Mouse (Mus musculus) stomach, embryonic 14.5 days (tissue): Measurements from ENCODE around the gene Oosp2. TPM values are rescaled to one million over a fixed set of nuclear protein-coding genes. Genes with fewer than 3 reads are reported as not detected.

Source experiments
- ATAC-seq: fragments of 200-750 bp; cut with Nextera tagmentation; 2 replicates; pipeline ENCODE4 v1.8.0; 2017; ENCODE audit warnings: low read depth, moderate TSS enrichment; ENCODE audit not compliant: insufficient number of reproducible peaks, insufficient read depth, low FRiP score
- H3K27ac ChIP-seq: fragments of 300-500 bp; sonication (generic); 2 replicates; pipeline ENCODE4 v1.5.1; 2014; ENCODE audit warnings: mild to moderate bottlenecking, low read length, moderate library complexity, mixed read lengths
- H3K27me3 ChIP-seq: fragments of 300-500 bp; sonication (generic); 2 replicates; pipeline ENCODE4 v1.6.1; 2014; ENCODE audit warnings: low read length, control low read depth, mixed read lengths; ENCODE audit not compliant: control insufficient read depth, insufficient read depth
- H3K36me3 ChIP-seq: fragments of 300-500 bp; sonication (generic); 2 replicates; pipeline ENCODE4 v1.6.1; 2014; ENCODE audit warnings: mild to moderate bottlenecking, control low read depth, low read length, moderate library complexity, mixed read lengths; ENCODE audit not compliant: control insufficient read depth, insufficient read depth
- H3K4me1 ChIP-seq: fragments of 300-500 bp; sonication (generic); 2 replicates; pipeline ENCODE4 v1.6.1; 2014; ENCODE audit warnings: low read length, control low read depth, mixed read lengths; ENCODE audit not compliant: control insufficient read depth, insufficient read depth
- H3K4me2 ChIP-seq: fragments of 300-500 bp; sonication (generic); replicated peaks from 2 replicates; pipeline ENCODE4 v1.6.1; 2014; ENCODE audit warnings: low read depth, low read length, control low read depth
- H3K4me3 ChIP-seq: fragments of 300-500 bp; sonication (generic); 2 replicates; pipeline ENCODE4 v1.5.1; 2014; ENCODE audit warnings: low read depth, low read length, control low read depth
- H3K9ac ChIP-seq: fragments of 300-500 bp; sonication (generic); replicated peaks from 2 replicates; pipeline ENCODE4 v1.6.1; 2014; ENCODE audit warnings: low read depth, mild to moderate bottlenecking, control low read depth, low read length, moderate library complexity, mixed read lengths
- H3K9me3 ChIP-seq: fragments of 300-500 bp; sonication (generic); 2 replicates; pipeline ENCODE4 v1.6.1; 2016; ENCODE audit warnings: low read depth, low read length, control low read depth; ENCODE audit not compliant: control insufficient read depth
- WGBS: fragments of 180-500 bp; shearing (Covaris S2); extraction: QIAGEN DNeasy Blood & Tissue Kit; methylation state at CpG from one replicate; pipeline ENCODE4 v1.1.7; 2014; 5-methylcytosine and 5-hydroxymethylcytosine counted together
- polyA plus RNA-seq: library from polyadenylated mRNA; unstranded; fragments of >200 nt; fragmentation: Nextera tagmentation; extraction: Ambion mirVana; gene quantifications from 2 replicates; pipeline ENCODE4 v1.2.1, GENCODE M21; 2014

The Oosp2 gene
- polyA plus RNA-seq, 1 experiment from 2014 or later, result not detected

- no peaks in the 10 kb centered on the region for H3K27me3 ChIP-seq
- H3K27ac ChIP-seq, result no peak overlapping the region
- no peaks in the 10 kb centered on the region for H3K4me1 ChIP-seq
- H3K4me3 ChIP-seq, result no peak overlapping the region
- ATAC-seq, result no peak
- no peak overlapping the region for H3K4me2 ChIP-seq
- no peaks in the 10 kb centered on the region for H3K36me3 ChIP-seq
- no peak overlapping the region for H3K9ac ChIP-seq
- WGBS, result 63% methylated on average over 2 of the region's 2 CpGs
- no peaks in the 10 kb centered on the region for H3K9me3 ChIP-seq
Measured at GRCm38 (mm10) chr19:11614805-11615204, 45.6 kb downstream of the Oosp2 start.

- no peak overlapping the region for H3K9ac ChIP-seq
- no peak for ATAC-seq
- H3K4me2 ChIP-seq, result no peak overlapping the region
Measured at GRCm38 (mm10) chr19:11613776-11614443, 46.4 kb downstream of the Oosp2 start.

DNA sequence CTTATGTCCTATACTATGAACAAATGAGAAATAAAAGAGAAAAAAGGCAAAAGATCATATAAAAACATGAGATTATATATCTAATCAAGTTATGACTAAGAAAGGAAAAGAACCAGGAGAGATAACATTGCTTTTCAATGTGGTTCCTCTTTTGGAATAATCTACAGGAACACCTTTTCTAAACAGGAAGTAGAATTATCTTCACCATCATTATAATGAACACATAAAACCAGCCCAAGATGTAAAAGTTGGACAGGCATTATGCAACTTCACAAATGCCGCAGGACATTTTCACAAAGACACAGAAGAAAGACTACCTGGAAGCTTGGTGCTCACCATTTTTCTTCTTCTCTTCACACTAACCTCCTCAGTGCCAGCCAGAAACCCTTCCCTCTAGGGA, 47.3 kb downstream of the Oosp2 start:
- Histone ChIP-seq H3K4me3 (no peak overlapping the region), H3K27me3 (no peaks in the 10 kb centered on the region), H3K36me3 (no peaks in the 10 kb centered on the region), H3K27ac (no peak overlapping the region), H3K9ac (no peak overlapping the region), H3K4me1 (no peaks in the 10 kb centered on the region), H3K9me3 (no peaks in the 10 kb centered on the region), H3K4me2 (no peak overlapping the region)
- 86% methylated on average over 1 of the region's 1 CpGs for WGBS
- no peak for ATAC-seq

More at GRCm38 (mm10) chr19:11613776-11614443, 46.4 kb downstream of the Oosp2 start:
- H3K9me3 ChIP-seq, result no peaks in the 10 kb centered on the region
- no peaks in the 10 kb centered on the region for H3K27me3 ChIP-seq
- H3K27ac ChIP-seq, result no peak overlapping the region
- WGBS, result 48% methylated on average over 8 of the region's 8 CpGs
- no peaks in the 10 kb centered on the region for H3K4me1 ChIP-seq
- H3K4me3 ChIP-seq, result no peak overlapping the region
- no peaks in the 10 kb centered on the region for H3K36me3 ChIP-seq

DNA sequence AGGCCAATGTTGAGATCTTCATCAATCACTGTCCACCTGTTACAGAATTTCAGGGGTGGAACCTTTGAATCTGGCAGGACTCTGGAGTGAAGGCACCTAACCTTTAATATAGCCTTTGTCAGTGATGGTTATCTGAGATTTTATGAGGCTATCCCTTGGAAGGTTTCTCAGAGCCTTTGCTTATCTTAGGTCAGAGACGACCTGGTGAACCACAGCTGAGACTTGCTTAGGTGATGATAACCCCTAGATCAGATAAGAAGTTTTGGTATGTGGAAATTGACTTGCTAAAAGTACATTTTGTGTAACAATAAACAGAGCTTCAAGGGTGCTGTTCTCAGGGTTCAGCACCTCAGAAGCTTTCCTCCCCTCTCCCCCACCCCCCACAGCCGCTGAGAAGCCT, 48.1 kb downstream of the Oosp2 start:
- Histone ChIP-seq H3K36me3 (no peaks in the 10 kb centered on the region), H3K4me3 (no peak overlapping the region), H3K4me1 (no peaks in the 10 kb centered on the region), H3K27ac (no peak overlapping the region), H3K9ac (no peak overlapping the region), H3K27me3 (no peaks in the 10 kb centered on the region), H3K4me2 (no peak overlapping the region), H3K9me3 (no peaks in the 10 kb centered on the region)
- 16% methylated on average over 2 of the region's 2 CpGs for WGBS
- ATAC-seq, result no peak

DNA sequence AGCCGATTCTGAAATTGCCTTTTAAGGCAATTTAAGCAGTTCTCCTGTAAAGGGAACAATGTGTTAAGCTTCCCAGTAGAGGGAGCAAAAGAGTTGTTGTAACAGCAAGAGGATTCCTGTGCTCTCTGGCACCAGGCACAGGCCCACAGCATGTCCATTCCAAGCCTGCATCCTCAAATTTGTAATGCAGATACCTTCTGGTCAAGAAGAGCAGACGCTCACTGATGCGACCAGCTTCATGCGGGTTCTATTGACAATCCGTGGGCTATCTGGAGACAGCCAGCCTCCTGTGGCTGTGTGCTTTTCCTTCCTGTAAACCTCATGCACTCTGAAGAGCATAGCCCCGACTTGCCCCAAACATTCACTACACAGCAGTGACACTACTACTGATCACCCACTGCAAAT, 48.8 kb downstream of the Oosp2 start:
- Histone ChIP-seq H3K4me1 (no peaks in the 10 kb centered on the region), H3K4me2 (no peak overlapping the region), H3K27ac (0 out of 2 replicates have a peak overlapping the region, but pooled peaks have one; percentile 0), H3K9me3 (no peaks in the 10 kb centered on the region), H3K27me3 (no peaks in the 10 kb centered on the region), H3K9ac (no peak overlapping the region), H3K4me3 (no peak overlapping the region), H3K36me3 (no peaks in the 10 kb centered on the region)
- WGBS, result 13% methylated on average over 6 of the region's 6 CpGs
- peak; percentile 65; the same call in 1 of the 2 replicates for ATAC-seq

DNA sequence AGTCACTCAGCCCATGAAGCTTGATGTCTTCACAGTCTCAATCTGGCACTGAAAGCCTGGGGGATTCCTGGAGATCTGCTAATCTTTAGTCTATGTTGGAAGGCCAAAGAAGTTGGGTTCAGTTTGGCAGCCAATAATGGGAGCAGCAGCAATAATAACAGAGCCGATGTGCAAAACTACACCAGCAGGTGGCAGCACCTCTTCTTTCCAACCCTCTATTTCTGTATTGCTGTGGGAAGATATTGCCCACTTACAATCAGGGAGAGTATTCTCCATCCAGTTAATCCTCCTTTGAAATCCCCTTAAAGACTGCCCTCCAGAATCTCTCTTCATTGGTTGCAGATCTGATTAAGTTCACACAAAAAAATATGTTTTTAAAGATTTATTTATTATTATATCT, 52.2 kb downstream of the Oosp2 start:
- Histone ChIP-seq H3K27ac (no peak overlapping the region), H3K27me3 (no peaks in the 10 kb centered on the region), H3K4me1 (no peaks in the 10 kb centered on the region), H3K9me3 (no peaks in the 10 kb centered on the region), H3K4me2 (no peak overlapping the region), H3K9ac (no peak overlapping the region), H3K36me3 (no peaks in the 10 kb centered on the region), H3K4me3 (no peak overlapping the region)
- ATAC-seq, result no peak
- 12% methylated on average over 1 of the region's 1 CpGs for WGBS

- Histone ChIP-seq H3K27ac (no peak within 1 kb of the TSS), H3K9ac (no peak within 1 kb of the TSS), H3K27me3 (no peaks in the 10 kb centered on the region), H3K9me3 (no peaks in the 10 kb centered on the region), H3K36me3 (no peaks in the 10 kb centered on the region), H3K4me1 (no peaks in the 10 kb centered on the region), H3K4me3 (no peak within 1 kb of the TSS), H3K4me2 (no peak within 1 kb of the TSS)
- ATAC-seq, result no peak
- 83% methylated on average over 2 of the region's 2 CpGs for WGBS
Measured at GRCm38 (mm10) chr19:11604603-11605002, 55.8 kb downstream of the Oosp2 start, which contains the start of gene Ms4a6d. Ms4a6d (minus strand) TSS chr19:11604849.

DNA sequence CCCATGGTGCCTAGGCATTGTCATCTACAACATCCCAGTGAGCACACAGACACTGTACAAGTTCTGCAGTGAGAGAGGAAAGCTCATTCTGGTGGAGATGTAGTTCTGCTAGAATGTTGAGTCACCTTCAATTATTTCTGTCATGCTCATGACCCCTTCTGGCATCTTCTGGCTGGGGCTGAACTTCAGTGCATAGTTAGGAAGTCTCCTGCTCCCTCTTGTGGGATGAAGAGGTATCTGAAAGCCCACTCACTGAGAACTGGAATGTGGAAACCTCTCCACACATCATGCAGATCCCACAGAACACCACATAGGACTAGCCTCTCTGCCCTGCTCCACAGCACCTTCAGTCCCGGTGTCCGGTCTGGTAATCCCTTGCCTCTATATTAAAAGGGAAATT, 58.3 kb downstream of the Oosp2 start:
- Histone ChIP-seq H3K4me2 (no peak overlapping the region), H3K27me3 (no peaks in the 10 kb centered on the region), H3K9ac (no peak overlapping the region), H3K9me3 (no peaks in the 10 kb centered on the region), H3K4me1 (no peaks in the 10 kb centered on the region), H3K36me3 (no peaks in the 10 kb centered on the region), H3K27ac (no peak overlapping the region), H3K4me3 (no peak overlapping the region)
- WGBS, result 85% methylated on average over 2 of the region's 2 CpGs
- no peak for ATAC-seq

GRCm38 (mm10) chr19:11601349-11601748, 59.0 kb downstream of the Oosp2 start:
- H3K9me3 ChIP-seq, result no peaks in the 10 kb centered on the region
- no peak for ATAC-seq
- H3K4me3 ChIP-seq, result no peak overlapping the region
- no peaks in the 10 kb centered on the region for H3K36me3 ChIP-seq
- H3K4me1 ChIP-seq, result no peaks in the 10 kb centered on the region
- H3K9ac ChIP-seq, result no peak overlapping the region
- H3K27ac ChIP-seq, result no peak overlapping the region
- no peak overlapping the region for H3K4me2 ChIP-seq
- 91% methylated on average over 3 of the region's 3 CpGs for WGBS
- no peaks in the 10 kb centered on the region for H3K27me3 ChIP-seq
